Mouse (Mus musculus): Measurements from ENCODE around the gene Ube2i. TPM values are rescaled to one million over a fixed set of nuclear protein-coding genes. Genes with fewer than 3 reads are reported as not detected.
"Not testable (repeated sequence)": the region's sequence is repeated elsewhere in the genome, so short reads cannot be mapped to it uniquely, and the experiment has no call there.

Ube2i gene
- total RNA-seq, 2 experiments from 2014 or later = 207 to 260 TPM

- peak in 1 of 2 experiments; percentile 25 for DNase-seq (ENCODE audit: low spot score in 2 of 2)
Observed at GRCm38 (mm10) chr17:25256140-25256754, 18.2 kb downstream of the Ube2i start, which contains the start of gene Baiap3. Baiap3 (minus strand) TSS chr17:25256364.

GRCm38 (mm10) chr17:25255110-25255509 lies 19.3 kb downstream of the Ube2i start:
- no peak for DNase-seq (ENCODE audit: low spot score in 2 of 2)

DNA sequence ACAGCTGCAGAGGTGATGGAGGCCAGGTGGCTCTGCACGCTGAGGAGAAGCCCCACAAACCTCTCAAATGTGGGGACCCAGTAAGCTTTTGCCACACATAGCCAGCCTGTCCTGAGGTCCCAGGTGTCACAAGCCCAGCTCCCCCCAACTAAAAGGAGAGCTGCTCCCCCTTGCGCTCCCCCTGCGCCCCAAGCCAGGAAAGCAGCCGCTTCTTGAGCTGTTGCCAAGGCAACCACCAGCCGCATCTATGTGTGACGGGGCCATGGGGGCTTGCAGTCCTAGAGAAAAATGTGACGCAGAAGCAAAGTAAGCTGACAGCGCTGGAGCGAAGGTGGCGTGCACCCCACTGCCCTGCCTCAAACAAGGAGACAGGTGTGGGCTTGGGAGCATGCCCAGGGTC lies 20.7 kb downstream of the Ube2i start:
- no peak for DNase-seq (ENCODE audit: low spot score in 2 of 2)

- no peak for DNase-seq (ENCODE audit: low spot score in 2 of 2)
Observed at GRCm38 (mm10) chr17:25252643-25253042, 21.8 kb downstream of the Ube2i start.

- no peak for DNase-seq (ENCODE audit: low spot score in 2 of 2)
Observed at GRCm38 (mm10) chr17:25250181-25250835, 24.1 kb downstream of the Ube2i start.

- DNase-seq (ENCODE audit: low spot score in 2 of 2) = no peak
Observed at GRCm38 (mm10) chr17:25248033-25248750, 26.2 kb downstream of the Ube2i start.

DNA sequence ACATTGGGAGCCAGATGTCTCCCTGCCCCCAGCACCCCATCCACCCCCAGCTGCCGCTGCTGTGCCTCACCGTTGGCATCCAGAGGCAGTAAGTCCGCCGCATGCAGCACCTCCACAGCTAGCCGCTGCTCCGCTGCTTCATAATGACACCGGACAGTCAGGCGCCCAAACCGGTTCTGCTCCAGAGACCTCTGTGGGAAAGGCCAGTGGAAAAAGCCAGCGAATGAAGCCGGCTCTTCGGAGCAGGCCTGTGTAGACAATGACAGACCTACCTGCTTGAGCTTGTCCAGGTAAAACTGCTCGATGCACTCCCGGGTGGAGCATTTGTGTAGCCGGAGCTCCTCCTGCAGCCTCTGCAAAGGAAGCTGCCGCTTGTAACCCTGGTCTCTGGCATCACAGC lies 30.2 kb downstream of the Ube2i start:
- no peak for DNase-seq (ENCODE audit: low spot score in 2 of 2)

DNA sequence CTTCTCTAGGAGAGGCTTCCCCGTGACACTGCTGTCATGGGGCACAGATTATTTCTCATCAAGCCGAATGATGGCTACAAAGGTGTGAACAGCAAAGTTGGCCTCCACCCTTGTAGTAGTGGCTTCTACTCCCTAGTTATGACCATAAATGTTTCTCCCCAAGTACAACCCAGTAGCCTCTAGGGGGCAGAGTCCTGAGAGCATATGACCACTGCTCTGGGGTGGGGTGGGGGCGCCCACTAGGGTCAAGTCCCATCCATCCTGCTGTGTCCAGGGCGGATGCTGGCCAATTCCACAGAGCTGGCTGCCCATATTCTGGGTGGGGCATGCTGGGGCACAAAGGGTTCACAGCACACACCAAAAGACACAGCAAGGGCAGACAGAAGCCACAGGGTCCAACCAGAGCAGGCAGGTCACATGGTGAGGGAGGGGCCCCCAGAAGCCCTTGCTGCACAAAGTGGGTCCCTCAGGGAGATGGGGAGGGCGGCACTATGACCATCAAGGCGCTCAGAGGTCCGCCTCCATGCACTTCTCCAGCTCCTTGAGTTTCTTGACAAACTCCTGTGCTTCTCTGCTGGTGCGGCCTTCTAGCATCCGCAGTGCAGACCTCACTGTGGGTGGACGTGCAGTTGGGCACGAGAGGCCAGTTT lies 31.2 kb downstream of the Ube2i start:
- DNase-seq (ENCODE audit: low spot score in 2 of 2) = no peak

- peak; percentile 79 to 81 for DNase-seq (ENCODE audit: low spot score in 2 of 2)
Observed at GRCm38 (mm10) chr17:25239695-25240636, 34.5 kb downstream of the Ube2i start, which contains the start of the genes Gnptg and Tsr3. Gnptg (minus strand) TSS chr17:25240124. Tsr3 (plus strand) TSS chr17:25240170.

DNA sequence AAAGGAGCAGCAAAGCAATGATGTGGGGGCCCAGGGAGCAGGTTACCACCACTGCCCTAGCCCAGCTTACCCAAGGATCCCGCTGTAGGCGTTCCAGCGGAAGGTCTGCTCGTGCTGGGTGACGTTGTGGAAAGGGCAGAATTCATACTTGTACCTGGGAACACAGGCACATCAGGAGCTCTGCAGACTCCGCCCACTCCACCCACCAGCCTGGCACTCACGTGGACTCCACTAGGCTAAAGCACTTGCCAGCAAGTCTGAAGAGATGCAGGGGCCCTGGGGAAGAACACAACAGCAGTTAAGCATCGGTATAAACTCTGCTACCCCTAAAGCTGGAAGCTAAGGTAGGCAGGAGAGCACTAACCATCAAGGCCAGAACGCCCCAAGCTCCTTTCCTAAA lies 38.8 kb downstream of the Ube2i start:
- no peak for DNase-seq (ENCODE audit: low spot score in 2 of 2)

- DNase-seq (ENCODE audit: low spot score in 2 of 2) = not testable (repeated sequence)
Observed at GRCm38 (mm10) chr17:25231621-25232020, 42.8 kb downstream of the Ube2i start.

DNA sequence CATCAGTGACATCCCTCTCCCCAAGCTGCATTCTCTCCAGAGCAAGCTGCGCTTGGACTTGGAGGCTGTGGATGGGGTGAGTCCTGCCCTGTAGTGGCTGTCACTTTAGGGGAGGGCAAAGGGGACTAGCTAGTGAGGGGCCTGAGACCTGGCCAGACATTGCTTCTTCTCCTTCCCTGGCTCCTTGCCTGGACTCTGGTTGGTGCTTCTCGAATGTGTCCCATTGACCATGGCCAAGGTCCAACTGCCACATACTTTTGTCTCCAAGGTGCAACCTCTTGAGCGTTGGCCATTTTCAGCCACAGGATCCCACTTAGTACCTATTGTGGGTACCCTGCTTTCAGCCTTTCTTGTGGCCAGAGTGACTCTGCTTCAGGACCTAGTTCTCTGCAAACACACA lies 43.7 kb downstream of the Ube2i start:
- no peak for DNase-seq (ENCODE audit: low spot score in 2 of 2)

DNA sequence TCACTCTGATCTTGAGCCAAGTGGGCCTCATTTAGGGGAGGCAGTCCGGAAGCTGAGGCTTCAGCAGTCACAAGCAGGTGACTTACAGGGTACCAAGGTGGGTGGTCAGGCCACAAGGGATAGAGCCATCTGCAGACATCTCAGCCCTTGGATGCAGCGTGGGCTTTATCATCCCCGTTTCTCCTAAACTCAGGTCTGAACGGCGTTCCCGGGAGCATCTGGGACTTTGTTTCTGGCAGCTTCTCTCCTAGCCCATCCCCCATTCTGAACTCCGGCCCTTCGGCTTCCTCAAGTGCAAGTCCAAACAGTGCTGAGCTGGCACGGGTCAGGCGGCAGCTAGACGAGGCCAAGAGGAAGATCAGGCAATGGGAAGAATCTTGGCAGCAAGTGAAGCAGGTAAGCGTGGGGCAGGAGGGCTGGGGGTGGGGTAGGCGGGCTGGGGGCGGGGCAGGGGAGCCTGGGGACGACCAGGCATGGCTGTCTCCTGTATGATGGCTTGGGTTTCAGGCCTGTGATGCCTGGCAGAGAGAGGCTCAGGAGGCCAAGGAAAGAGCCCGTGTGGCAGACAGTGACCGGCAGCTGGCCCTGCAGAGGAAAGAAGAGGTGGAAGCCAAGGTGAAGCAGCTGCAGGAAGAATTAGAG lies 44.3 kb downstream of the Ube2i start:
- DNase-seq (ENCODE audit: low spot score in 2 of 2) = not testable (repeated sequence)

DNA sequence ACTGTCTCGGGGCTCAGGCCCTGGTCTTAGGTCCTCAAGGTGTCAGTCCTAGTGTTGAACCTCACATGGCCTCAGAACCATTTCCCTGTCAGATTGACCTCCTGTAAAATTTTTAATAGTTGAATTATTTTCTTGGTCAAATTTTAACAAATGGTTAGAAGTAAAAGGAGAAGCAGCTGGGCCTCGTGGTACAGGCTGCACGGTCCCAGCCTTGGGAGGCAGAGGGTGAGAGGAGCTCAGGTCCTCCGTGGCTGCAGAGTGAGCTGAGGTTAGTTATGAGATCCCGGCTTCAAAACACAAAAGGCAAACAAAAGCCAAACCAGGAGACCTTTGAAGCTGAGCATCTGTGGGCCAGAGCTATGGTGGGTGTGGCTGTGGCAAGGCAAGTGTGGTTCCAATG lies 46.4 kb downstream of the Ube2i start:
- no peak for DNase-seq (ENCODE audit: low spot score in 2 of 2)

DNA sequence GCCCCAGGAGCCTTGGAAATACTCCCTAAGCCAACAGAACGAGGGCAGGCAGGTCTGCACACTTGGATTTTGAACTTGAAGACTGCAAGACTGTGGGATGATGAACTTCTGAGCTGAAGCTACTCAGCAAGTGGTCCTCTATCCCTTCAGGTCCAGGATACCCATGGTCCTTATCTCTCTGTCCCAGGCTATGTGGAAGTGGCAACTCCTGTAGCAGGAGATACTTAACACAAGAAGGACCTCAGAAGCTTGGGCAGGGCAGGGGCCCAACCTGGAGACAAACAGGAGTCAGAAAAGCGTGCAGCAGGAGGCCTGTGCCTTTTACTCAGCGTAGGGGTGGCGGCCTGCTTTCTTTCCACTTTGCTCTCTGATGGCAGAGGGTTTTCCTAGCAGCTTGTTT lies 48.8 kb downstream of the Ube2i start:
- no peak for DNase-seq (ENCODE audit: low spot score in 2 of 2)

DNA sequence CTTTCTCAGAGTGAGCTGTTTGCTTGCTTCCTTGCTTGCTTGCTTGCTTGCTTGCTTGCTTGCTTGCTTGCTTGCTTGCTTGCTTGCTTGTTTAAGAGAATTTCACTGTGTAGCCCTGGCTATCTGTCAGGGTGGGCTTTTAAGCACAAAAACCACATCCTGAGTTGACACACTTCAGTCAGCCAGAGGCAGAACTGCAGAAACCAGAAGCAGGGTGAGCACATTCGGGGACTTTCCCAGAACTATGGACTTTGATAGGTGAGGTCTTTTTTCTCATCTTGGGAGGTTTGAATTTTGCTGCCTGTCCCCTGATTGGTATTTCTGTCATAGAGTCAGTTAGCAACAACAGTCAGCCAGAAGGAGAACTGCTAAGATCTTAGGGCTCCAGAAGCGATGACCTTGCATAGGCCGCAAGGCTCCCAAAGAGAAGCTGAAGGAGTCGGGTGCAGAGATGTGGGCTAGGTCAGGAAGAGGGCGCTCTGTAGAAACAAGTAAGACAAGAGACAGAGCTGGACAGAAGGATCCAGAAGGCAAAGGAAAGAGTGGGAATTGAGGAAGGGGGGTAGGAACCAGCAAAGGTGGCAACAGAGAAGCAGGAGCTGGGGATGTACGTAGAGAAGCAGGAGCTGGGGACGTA lies 49.7 kb downstream of the Ube2i start:
- DNase-seq (ENCODE audit: low spot score in 2 of 2) = no peak

GRCm38 (mm10) chr17:25222951-25223601 lies 51.3 kb downstream of the Ube2i start:
- DNase-seq (ENCODE audit: low spot score in 2 of 2) = no peak

- peak in 1 of 2 experiments; percentile 16 for DNase-seq (ENCODE audit: low spot score in 2 of 2)
Observed at GRCm38 (mm10) chr17:25222504-25222940, 51.9 kb downstream of the Ube2i start.

Data from adrenal gland, adult 18-20 months (tissue).